Mouse (Mus musculus) NIH3T3 (cell line): ENCODE measurements around the gene Rsl24d1.
A peak's percentile ranks its signal among the peaks of the same experiment; 100 is the strongest.
"Not testable (repeated sequence)": the region's sequence is repeated elsewhere in the genome, so short reads cannot be mapped to it uniquely, and the experiment has no call there.

ENCODE experiments used
- DNase-seq: peaks from one replicate; pipeline ENCODE4 v3.0.0-alpha.2; 2012; ENCODE audit warnings: low read depth

Rsl24d1 gene

DNA sequence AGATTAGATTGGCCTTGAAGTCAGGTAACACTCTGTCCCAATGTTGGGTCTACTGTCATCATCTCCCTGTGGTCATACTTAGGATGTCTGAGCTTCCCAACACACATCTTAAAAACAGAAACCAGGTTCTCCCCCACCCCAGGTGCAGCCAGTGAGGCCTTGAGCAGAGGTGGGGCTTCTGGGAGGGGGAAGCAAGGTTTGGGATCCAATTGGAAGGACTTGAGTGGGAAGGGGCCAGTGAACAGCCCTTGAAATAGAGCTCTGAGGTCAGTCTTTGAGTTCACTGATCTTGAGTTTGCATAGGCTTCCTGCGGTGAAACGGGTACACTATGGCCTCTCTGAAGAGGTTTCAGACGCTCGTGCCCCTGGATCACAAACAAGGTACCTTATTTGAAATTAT, 11.0 kb upstream of the Rsl24d1 start, which contains the start of gene Gm20509:
TSS of gene Gm20509 (plus strand) at position 290 of the 400 bp plus-strand sequence.
- no peak for DNase-seq

DNA sequence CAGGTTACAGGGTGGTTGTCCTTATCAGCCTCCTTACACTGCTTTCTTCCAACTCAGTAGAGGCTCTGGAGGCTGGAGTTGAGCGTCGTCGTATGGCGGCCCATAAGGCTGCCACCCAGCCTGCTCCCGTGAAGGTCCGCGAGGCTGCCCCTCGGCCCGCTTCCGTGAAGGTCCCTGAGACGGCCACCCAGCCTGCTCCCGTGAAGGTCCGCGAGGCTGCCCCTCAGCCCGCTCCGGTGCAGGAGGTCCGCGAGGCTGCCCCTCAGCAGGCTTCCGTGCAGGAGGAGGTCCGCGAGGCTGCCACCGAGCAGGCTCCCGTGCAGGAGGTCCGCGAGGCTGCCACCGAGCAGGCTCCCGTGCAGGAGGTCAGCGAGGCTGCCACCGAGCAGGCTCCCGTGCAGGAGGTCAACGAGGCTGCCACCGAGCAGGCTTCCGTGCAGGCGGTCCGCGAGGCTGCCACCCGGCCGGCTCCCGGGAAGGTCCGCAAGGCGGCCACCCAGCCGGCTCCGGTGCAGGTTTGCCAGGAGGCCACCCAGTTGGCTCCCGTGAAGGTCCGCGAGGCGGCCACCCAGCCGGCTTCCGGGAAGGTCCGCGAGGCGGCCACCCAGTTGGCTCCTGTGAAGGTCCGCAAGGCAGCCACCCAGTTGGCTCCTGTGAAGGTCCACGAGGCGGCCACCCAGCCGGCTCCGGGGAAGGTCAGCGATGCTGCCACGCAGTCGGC, 9.9 kb upstream of the Rsl24d1 start:
- DNase-seq: no peak

DNA sequence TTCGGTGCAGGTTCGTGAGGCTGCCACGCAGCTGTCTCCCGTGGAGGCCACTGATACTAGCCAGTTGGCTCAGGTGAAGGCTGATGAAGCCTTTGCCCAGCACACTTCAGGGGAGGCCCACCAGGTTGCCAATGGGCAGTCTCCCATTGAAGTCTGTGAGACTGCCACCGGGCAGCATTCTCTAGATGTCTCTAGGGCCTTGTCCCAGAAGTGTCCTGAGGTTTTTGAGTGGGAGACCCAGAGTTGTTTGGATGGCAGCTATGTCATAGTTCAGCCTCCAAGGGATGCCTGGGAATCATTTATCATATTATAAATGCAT, 9.4 kb upstream of the Rsl24d1 start:
- no peak for DNase-seq

DNA sequence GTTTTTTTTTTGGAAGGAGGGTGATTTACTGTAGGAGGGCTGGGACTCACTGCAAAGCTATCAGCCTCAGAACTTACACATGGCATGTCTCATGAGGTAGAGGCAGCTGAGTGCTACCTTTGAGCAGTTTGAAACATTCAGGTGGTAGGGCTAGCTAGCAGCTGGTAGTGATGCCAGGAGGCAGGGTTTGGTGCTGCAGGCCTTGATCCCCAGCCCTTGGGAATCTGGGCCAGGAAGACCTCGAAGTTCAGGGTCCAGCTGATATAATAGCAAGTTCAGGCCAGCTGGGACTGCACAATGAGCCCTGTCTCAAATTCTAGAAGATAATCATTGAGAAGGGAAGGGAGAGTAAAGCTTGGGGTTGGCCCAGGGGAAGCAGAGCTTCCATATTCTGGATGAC, 8.1 kb upstream of the Rsl24d1 start:
- DNase-seq: no peak

DNA sequence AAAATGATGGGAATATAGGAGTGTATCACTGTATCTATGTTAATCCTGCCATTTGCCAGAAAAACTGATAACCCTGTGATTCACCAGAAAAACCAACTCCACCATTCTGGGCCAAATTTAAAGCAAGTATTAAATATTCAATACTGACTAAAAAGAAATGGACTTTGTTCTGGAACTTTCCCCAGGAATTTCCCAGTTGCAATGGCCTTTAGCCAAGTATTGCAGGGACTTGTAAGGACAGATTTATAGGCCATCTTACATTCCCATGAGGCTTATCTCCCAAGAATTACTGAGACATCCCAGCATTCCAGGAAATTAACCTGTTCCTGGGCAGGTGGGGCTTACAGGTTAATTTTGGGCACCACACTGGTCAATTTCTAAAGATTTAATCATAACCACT, 7.5 kb upstream of the Rsl24d1 start:
- no peak for DNase-seq

DNA sequence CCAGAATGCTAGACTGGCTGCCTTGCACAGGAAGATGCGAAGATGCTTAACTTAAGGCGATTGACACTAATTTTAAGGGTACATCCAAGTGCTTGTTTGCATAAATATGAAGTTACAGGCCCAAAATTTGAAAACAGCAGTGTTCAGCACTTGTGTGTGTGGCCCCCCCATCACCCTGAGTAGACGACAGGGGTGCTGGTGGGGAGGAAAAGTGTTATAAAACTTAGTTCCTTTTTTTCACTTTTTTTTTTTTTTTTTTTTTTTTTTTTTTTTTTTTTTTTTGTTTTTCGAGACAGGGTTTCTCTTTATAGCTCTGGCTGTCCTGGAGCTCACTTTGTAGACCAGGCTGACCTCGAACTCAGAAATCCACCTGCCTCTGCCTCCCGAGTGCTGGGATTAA, 3.5 kb downstream of the Rsl24d1 start:
- not testable (repeated sequence) for DNase-seq

DNA sequence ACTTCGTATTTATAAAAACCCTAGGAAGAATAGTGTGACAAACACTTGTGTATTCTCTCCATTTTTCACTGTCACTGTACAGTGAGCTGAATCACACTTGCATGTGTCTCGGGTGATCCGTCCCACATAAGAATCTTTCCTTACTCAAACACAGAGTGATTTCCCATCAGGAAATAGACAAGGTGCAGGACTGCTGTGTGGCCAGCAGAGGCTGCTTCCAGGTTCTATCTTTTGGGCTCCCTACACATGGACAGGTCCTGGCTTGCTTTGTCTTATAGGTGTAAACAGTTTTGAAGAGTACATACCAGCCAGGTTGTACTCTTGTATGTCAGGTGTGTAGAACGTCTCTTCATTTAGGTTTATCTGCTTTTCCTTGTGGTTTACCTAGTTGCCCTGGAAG, 4.8 kb downstream of the Rsl24d1 start:
- DNase-seq: no peak

DNA sequence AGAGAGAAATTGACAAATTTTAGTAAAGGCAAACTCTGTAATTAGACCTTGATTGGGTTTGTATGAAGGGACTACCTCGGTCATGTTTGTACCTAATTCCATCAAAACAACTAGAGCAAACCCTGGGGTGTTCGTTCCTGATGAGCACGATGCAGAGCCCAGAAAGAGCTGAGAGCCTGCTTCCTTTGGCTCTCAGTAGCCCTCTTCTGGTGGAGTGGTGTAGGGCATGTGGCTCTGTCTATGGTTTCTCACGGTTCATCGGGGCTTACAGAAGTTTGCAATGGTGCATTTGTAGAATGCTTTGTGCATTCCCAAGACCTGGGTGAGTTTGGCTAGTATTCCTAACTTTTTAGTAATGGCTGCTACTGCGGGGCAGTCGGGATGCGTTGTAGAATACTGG, 8.5 kb downstream of the Rsl24d1 start:
- DNase-seq: peak; percentile 41

DNA sequence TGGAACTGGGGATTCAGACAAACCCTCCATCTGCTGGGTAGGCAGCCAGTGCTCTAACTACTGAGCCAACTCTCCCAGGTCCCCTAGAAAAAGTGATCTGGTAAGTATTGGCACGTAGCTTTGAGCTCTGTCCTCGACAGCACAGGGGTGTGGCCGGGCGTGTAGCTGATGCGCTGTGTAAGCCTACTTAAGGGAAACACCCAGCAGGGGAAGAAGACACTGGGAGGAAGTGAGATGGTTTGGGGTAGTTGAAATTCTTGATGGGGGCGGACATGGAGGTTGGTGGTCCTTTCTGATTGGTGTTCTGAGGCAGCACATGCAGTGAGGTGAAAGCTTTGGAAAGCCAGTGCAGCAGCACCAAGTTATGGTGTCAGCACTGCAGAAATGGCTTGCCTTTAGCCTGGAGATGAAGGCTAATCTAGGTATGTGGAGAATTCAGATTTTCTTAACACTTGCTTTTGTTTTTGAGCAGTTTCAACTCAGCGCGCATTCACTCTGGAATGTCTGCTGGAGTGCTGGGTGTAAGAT, 11.9 kb downstream of the Rsl24d1 start:
- no peak for DNase-seq

DNA sequence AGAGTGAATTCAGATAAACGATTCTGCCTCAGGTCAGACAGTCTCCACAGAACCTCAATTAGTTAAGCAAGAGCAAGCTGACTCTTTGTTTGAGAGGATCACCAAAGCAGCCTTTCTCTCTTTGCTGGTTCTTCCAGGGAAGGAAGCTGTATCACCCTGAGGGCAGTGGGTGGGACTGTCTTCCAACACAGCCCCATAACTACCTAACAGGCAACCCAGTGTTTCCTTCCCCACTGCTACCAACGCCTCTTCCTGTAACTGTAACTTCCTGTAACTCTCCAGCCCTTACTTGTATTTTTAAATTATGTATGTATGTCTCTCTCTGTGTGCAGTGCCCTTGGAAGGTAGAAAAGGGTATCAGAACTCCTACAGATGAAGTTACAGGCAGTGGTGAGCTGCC, 14.2 kb downstream of the Rsl24d1 start:
- DNase-seq: no peak

DNA sequence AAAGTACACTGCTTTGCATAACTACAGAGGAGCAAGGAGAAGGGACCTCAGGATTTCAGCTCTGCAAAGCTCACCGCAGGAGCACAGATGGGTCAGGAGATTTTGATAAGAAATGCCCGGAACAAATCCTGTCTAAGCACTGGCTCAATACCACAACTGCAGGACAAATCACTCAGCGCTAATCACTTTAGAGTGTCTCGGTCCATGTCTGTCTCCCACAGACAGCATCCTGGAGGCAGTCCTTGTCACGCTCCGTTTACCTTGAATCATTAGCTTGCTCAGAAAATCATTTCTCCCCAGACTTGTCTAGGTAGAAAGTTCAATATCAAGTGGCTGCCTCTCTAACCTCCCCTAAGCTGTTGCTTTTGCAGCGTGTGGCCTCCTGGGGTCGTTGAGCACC, 16.6 kb downstream of the Rsl24d1 start:
- DNase-seq: no peak

DNA sequence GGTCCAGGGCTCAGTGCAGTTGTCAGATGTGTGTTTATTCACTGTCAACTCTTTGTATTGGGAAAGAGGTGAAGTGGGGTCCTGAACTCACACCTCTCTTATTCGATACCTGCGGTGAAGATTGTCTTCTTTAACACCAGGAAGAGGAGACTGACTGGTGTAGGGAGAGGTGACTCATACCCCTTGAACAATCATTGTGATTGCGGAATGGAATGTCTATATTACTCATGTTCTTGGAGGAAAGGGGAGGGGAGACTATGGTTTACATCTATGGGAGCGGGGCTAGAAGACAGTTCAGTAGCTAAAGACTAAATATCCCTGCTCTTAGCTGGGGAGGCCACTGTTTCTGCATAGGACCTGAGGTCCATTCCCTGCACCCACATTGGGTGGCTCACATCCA, 17.3 kb downstream of the Rsl24d1 start:
- peak; percentile 57 for DNase-seq

DNA sequence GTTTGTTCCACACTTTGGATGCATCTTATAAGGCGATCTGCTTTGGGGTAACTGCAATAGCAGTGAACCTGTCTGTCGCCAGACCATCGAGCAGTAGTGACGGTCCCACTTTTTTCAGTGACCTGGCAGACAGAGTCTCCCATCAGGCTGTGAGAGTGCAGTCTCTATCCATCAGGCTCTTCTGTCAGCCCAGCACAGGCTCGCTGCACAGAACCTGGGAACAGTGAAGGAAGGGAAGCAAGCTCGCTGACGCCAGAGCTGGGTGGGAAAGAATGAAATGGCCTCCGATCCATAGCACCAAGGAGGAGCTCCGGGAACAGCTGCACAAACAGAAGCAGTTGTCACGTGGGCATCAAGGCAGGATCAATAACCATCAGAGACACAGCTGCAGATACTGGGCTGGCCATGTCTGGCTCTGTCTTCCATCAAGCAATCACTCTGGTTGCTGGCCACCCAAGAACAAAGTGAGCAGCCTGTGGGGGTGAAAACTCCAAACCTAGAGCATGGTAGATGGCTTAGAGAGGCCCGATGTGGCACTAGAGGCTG, 24.2 kb downstream of the Rsl24d1 start:
- DNase-seq: no peak

DNA sequence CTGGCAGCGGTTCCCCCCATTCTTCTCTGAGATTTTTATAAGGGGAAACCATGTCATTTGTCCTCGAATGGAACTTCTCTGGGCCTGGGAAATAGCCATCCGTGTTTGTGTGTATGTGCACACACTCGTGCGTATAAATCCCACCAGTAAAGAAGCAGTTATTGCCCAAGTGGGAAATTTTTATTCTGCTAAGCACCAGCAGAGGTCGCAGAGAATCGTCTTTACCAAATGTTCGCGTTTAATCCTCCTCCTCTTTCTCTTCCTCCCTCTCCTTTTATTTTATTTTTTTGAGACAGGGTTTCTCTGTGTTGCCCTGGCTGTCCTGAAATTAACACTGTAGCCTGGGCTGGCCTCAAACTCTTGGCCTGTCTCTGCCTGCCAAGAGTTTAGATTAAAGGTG, 41.1 kb downstream of the Rsl24d1 start:
- no peak for DNase-seq

DNA sequence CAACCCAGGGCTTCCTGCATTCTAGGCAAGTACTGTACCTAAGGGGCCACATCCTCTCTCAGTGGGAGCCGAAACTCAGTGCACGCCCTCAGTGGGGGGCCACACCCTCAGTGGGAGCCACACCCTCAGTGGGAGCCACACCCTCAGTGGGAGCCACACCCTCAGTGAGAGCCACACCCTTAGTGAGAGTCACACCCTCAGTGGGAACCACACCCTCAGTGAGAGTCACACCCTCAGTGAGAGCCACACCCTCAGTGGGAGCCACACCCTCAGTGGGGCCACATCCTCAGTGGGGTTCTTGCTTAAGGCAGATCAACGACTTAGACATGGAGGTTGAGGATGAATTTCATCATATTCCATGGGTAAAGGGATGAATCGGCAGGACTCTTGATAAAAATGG, 44.7 kb downstream of the Rsl24d1 start:
- no peak for DNase-seq

DNA sequence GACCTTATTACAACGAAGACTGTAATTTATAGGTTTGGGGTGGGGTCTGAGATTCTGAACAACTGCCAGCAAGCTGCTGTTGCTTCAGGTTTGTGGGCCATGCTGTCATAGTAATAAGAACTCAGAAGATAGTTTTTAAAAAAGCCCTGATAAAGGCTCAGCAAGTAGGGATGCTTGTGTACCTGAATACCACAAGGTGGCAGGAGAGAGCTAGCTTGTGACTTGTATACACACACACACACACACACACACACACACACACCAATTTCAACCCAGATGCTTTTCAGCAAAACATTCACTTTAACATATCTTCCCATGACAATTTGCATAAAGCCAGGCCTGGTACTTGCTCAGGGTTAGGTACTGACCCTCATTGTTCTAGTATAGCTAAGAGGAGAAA, 46.0 kb downstream of the Rsl24d1 start:
- peak; percentile 60 for DNase-seq

DNA sequence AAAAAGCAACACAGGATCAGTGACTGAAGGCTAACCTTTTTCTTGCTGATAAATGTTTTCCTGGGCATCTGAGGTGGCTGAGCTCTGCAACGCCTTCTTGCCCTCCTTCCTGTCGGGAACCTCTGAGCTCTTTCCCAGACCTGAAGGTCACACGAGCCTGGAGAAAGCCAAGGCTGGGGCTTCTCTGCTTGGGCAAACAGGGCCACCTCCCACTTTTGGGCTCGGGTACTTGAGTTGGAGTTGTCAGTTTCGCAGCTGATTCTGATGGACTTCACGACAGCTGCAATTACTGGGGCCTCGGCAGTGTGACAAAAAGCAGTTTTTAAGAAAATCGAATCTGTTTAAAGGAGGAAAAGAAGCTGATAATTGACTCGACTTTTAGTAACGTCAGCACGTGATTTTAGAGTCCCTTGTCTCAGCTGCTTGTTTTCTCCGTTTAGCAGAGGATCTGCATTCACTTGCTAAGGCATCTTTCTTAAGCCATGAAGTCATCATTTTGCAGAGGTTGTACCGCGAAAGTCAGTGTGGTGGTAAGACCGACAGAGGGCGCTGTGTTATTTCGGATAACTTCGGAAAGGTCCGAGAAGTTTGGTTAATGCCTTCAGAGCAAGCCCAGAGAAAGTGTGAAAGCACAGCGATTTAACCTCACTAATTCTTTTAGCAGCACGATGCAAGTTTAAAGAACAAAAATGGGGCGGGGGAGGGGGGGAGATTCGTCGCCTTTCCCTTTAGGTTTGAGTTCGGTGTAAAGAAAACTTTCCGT, 49.5 kb downstream of the Rsl24d1 start:
- peak; percentile 88 for DNase-seq

DNA sequence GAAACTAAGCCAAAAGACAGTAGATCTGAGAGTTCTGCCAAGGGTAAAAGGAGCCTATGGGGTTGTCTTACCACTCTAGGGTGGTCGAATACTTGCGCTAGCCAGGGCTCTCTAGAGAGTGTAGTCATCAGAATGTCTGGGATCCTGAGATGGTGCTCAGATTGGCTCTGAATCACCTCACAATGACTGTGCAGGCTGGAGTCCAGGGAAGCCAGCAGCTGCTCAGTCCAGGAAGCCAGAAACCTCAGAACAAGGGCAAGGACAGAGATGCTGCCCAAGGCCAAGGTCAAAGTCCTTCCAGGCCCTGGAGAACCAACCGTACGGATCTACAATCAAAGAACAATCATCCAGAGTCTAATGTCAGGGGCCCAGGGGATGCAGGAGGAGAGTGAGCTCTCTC, 52.4 kb downstream of the Rsl24d1 start:
- peak; percentile 9 for DNase-seq
